Mouse (Mus musculus): ENCODE data around the gene Ugt1a6b.

Gene Ugt1a6b

DNA sequence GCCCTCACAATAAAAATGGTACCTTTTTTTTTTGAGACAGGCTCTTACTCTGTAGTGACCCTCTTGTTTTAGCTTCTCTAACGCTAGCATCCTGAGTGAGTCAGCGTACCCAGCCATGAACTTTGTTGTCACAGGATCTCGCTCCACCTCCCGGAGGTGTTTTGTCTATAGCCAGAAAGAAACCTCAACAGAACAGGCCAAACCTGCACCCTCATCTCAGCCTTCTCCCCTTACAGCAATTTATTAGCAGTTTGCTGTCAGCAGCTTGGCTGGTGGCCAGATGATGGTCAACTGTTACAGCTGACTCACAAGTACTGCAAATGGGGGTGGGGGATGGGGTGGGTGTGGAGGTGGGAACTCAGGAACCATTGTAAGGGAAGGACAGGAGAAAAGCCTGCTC, 159.2 kb downstream of the Ugt1a6b start:
- no peak for DNase-seq (ENCODE audit: low spot score)

DNA sequence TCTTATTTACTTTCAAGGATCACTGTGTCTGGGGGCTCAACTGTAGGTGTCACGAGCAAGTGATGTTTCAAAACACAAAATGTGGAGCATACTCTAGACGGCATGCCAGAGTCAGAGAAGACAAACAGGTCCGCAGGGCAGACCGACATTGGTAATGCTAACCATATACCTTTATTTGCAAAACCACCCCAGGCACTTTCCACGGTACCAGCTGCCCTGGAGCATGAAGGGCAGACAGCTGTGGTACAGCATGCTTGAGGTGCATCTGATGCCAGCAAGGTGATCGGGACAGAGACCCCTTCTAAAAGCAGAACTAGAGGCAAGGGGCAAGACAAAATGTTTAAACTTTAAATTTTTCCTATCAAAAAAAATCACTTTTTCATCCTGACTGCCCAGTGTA, 159.9 kb downstream of the Ugt1a6b start:
- no peak for DNase-seq (ENCODE audit: low spot score)

DNA sequence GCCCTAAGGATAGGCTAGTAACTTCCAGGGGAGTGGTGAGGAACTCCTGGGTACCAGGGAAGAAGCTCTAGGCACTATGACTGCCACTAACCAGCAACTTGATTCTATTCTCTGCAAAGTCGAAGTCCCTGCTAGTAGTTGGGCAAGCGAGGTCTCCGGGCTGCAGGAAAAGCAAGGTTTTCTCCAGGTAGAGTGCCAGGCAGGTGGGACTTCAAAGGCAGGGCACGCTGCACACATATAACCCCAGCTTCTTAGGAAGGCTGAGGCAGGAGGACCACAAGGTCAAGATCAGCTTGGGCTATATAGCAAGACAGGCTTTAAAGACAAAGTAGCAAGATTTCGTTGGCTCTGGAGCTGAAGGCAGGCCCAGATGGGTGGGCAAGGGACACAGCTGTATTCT, 160.7 kb downstream of the Ugt1a6b start:
- DNase-seq (ENCODE audit: low spot score), result no peak

DNA sequence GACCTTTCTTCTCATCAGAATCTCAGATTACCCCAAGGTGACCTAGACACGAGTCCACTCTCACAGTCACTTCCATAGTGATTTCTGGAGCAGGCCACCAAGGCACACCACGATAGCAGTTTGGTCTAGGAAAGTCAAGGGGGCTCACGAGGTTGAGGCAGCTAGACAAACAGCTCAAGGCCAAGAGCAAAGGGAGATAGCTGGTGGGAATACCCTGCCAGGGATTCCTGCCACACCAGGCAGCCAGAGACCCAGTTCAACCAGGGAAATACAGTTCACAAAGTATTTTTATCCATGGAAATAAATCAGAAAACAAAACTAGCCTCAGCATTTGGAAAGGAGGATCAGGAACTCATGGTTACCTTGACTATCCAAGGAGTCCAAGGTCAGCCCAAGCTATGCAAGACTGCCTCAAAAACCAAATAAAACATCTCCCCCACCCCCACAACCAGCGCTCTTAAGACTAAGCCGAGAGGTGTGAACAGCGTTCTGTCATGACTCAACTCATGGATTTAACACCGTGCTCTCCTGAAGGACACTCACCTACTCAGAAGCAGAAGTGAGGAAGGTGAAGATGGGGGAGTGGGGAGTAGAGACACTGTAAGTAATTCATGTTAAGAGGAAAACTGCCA, 161.3 kb downstream of the Ugt1a6b start:
- no peak for DNase-seq (ENCODE audit: low spot score)

DNA sequence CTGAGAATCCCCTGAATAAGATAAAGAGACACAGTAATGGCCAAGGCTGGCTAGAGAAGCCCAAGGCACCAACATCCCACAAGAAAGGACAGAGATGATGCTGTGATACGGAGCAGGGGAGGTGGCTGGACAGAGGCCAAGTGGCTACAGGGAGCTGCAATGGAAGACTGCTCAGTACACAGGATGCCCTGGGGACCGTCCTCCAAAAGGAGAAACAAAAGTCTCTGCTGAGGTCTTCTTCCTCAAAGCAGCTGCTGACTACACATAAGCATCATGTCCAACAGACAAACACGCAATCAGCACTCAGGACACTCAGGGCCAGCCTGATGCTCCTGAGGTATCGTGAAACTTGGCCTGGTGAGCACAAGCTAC, 161.8 kb downstream of the Ugt1a6b start:
- no peak for DNase-seq (ENCODE audit: low spot score)

DNA sequence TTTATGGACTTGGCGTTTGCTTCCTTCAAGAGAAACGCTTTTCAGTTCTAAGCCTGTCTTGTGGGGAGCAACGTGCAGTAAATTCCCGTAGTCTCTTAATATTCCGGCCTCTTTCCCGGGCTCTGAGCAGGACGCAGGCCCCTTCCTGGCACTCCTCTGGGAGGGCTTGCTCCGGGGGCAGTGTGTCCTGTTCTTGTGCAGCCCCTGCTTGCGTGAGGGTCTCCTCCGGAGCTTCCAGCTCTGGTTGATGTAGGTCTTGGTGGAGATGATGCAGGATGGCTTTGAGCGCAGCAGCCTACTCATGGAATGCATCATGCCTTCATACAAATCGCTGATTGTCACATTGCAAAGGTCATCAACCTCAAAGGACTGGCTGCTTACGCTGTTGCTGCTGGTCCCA, 163.1 kb downstream of the Ugt1a6b start:
- no peak for DNase-seq (ENCODE audit: low spot score)

DNA sequence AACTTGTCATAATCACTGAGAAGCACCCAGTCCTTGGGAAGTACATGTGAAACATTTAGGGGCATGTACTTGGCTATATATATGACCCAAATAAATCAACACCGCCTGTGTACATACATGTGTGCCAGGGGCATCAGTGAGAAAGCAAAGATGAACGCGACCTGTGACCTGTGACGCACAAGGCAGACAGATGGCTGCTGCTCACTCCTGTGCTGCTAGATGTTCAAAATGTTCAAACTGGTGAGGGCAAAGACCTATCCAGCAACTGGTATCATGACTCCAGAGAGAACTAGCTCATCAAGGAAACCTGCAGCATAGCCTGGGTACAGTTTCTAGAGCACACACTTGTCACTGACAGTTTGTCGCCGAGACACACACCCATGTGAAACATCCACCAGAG, 164.4 kb downstream of the Ugt1a6b start:
- DNase-seq (ENCODE audit: low spot score), result no peak

DNA sequence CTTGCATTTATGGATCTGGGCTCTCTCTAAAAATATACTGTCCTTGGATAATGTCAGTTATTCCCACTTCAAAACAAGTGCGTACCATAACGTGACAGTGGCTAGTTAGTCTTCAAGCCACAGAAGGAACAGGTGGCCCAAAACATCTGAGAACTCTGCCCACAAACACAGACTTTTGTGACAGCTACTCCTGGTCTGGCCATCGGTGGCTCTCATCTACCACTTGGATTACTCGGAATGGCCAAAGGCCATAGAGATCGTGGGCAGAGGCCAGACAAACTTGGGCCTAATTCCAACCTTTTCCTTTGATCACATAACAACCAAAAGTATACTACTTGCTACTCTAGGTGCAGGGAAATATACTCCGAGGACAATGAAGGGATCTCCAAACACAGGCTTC, 165.0 kb downstream of the Ugt1a6b start:
- DNase-seq (ENCODE audit: low spot score), result no peak

Data from embryo, embryonic 10.5 days (tissue).